Mouse (Mus musculus) G1E (cell line): ENCODE data around the gene Aff3.

Experiments
- CTCF ChIP-seq: IDR thresholded peaks from 2 replicates; pipeline ENCODE4 v1.5.1; 2012; ENCODE audit warnings: low read depth, low read length, inconsistent platforms, mixed read lengths
- GATA1 ChIP-seq: IDR thresholded peaks from 2 replicates; pipeline ENCODE4 v1.6.1; 2012; ENCODE audit warnings: borderline replicate concordance, low read length, inconsistent platforms, mixed read lengths
- GATA2 ChIP-seq: IDR thresholded peaks from 2 replicates; pipeline ENCODE4 v1.6.1; 2012; ENCODE audit warnings: low read depth, low read length, inconsistent platforms, borderline replicate concordance
- POLR2AphosphoS5 ChIP-seq: IDR thresholded peaks from 2 replicates; pipeline ENCODE4 v1.6.1; 2012; ENCODE audit warnings: low read depth, low read length, inconsistent platforms; ENCODE audit not compliant: insufficient replicate concordance
- TAL1 ChIP-seq: conservative IDR thresholded peaks from 2 replicates; pipeline ENCODE4 v1.6.1; 2012; ENCODE audit warnings: low read depth, low read length, inconsistent platforms, mixed read lengths

- no peak for TF ChIP-seq GATA1
- no peak for TF ChIP-seq CTCF
- TF ChIP-seq GATA2: no peak
- TF ChIP-seq POLR2AphosphoS5: no peak
- TF ChIP-seq TAL1: no peak
These were observed 280.7 kb downstream of the Aff3 start for GRCm38 (mm10) chr1:38384010-38384409.
